Mouse (Mus musculus) thymus, adult 2 months (tissue): ENCODE measurements around the gene Sipa1l2.

Experiments used
- CTCF ChIP-seq: fragments of 200-500 bp; IDR thresholded peaks from 2 replicates; pipeline ENCODE4 v1.5.1; 2012; ENCODE audit warnings: mild to moderate bottlenecking, control low read depth, low read length, moderate library complexity, borderline replicate concordance; ENCODE audit not compliant: control insufficient read depth, poor library complexity, insufficient read depth; ENCODE audit errors: extremely low read depth
- POLR2A ChIP-seq: fragments of 200-500 bp; IDR thresholded peaks from 2 replicates; pipeline ENCODE4 v1.6.1; 2012; ENCODE audit warnings: mild to moderate bottlenecking, low read length, control low read depth, moderate library complexity; ENCODE audit not compliant: control insufficient read depth, poor library complexity, insufficient read depth; ENCODE audit errors: extremely low read depth

- TF ChIP-seq CTCF: no peak
- TF ChIP-seq POLR2A: no peak
These were observed 35.4 kb upstream of the Sipa1l2 start for GRCm38 (mm10) chr8:125604817-125605512.
